Mouse (Mus musculus) cerebellum, adult 2 months (tissue): ENCODE data around the gene Usp42.

Source experiments
- CTCF ChIP-seq: fragments of 200-500 bp; IDR thresholded peaks from 2 replicates; pipeline ENCODE4 v1.5.1; 2011; ENCODE audit warnings: low read depth, mild to moderate bottlenecking, control low read depth, low read length, moderate library complexity, borderline replicate concordance; ENCODE audit not compliant: insufficient read depth
- POLR2A ChIP-seq: fragments of 200-500 bp; IDR thresholded peaks from 2 replicates; pipeline ENCODE4 v1.6.1; 2011; ENCODE audit warnings: low read length, control low read depth, borderline replicate concordance; ENCODE audit not compliant: insufficient read depth

GRCm38 (mm10) chr5:143677363-143677762 is 54.7 kb downstream of the Usp42 start:
- no peak for TF ChIP-seq CTCF
- TF ChIP-seq POLR2A = no peak
